Mouse (Mus musculus): ENCODE results near the gene C2cd5. TPM values are rescaled to one million over a fixed set of nuclear protein-coding genes. Genes with fewer than 3 reads are reported as not detected.
"Not testable (repeated sequence)": the region's sequence is repeated elsewhere in the genome, so short reads cannot be mapped to it uniquely, and the experiment has no call there.

The C2cd5 gene
- total and polyA plus RNA-seq, 2 experiments from 2014 or later: 22.9 to 41.4 TPM

- no peaks in the 10 kb centered on the region for H3K4me1 ChIP-seq (ENCODE audit: insufficient read depth, low read length)
- H3K9ac ChIP-seq (replicated peaks; ENCODE audit: low read length, poor library complexity, severe bottlenecking): no peak overlapping the region
- H3K4me3 ChIP-seq (ENCODE audit: low read depth, low read length): no peak overlapping the region
- no peak overlapping the region for H3K27ac ChIP-seq (ENCODE audit: low read depth, low read length)
- peak; percentile 54 for DNase-seq (ENCODE audit: low spot score)
- H3K9me3 ChIP-seq (ENCODE audit: low read length): no peaks in the 10 kb centered on the region
- H3K4me2 ChIP-seq (ENCODE audit: low read depth, low read length, poor library complexity, severe bottlenecking): no peak overlapping the region
- no peaks in the 10 kb centered on the region for H3K27me3 ChIP-seq (ENCODE audit: insufficient read depth, low read length)
- ATAC-seq (ENCODE audit: low FRiP score): 0 out of 2 replicates have a peak, but pooled peaks have one; percentile 29
- peaks cover 18% of the 10 kb centered on the region for H3K36me3 ChIP-seq (ENCODE audit: insufficient read depth, low read length)
- TF ChIP-seq CTCF (IDR thresholded peaks at IDR 0.05): peak; percentile 69
- 77% methylated on average over 5 of the region's 5 CpGs for WGBS
Observed at GRCm38 (mm10) chr6:143020647-143021046, 79.3 kb downstream of the C2cd5 start.

- Histone ChIP-seq H3K27ac (ENCODE audit: low read depth, low read length) (no peak overlapping the region), H3K36me3 (ENCODE audit: insufficient read depth, low read length) (peaks cover 18% of the 10 kb centered on the region), H3K27me3 (ENCODE audit: insufficient read depth, low read length) (no peaks in the 10 kb centered on the region), H3K4me3 (ENCODE audit: low read depth, low read length) (no peak overlapping the region), H3K4me1 (ENCODE audit: insufficient read depth, low read length) (no peaks in the 10 kb centered on the region), H3K9ac (replicated peaks; ENCODE audit: low read length, poor library complexity, severe bottlenecking) (no peak overlapping the region), H3K9me3 (ENCODE audit: low read length) (no peaks in the 10 kb centered on the region), H3K4me2 (ENCODE audit: low read depth, low read length, poor library complexity, severe bottlenecking) (no peak overlapping the region)
- 92% methylated on average over 4 of the region's 4 CpGs for WGBS
- no peak for ATAC-seq (ENCODE audit: low FRiP score)
- no peak for TF ChIP-seq CTCF (IDR thresholded peaks at IDR 0.05)
- no peak for DNase-seq (ENCODE audit: low spot score)
Observed at GRCm38 (mm10) chr6:143020146-143020545, 79.8 kb downstream of the C2cd5 start.

- no peaks in the 10 kb centered on the region for H3K9me3 ChIP-seq (ENCODE audit: low read length)
- WGBS: 91% methylated on average over 15 of the region's 15 CpGs
- no peak overlapping the region for H3K4me3 ChIP-seq (ENCODE audit: low read depth, low read length)
- ATAC-seq (ENCODE audit: low FRiP score): no peak
- no peak overlapping the region for H3K9ac ChIP-seq (replicated peaks; ENCODE audit: low read length, poor library complexity, severe bottlenecking)
- H3K27me3 ChIP-seq (ENCODE audit: insufficient read depth, low read length): no peaks in the 10 kb centered on the region
- DNase-seq (ENCODE audit: low spot score): no peak
- no peak overlapping the region for H3K27ac ChIP-seq (ENCODE audit: low read depth, low read length)
- H3K4me1 ChIP-seq (ENCODE audit: insufficient read depth, low read length): no peaks in the 10 kb centered on the region
- H3K36me3 ChIP-seq (ENCODE audit: insufficient read depth, low read length): peaks cover 47% of the 10 kb centered on the region
- no peak for TF ChIP-seq CTCF (IDR thresholded peaks at IDR 0.05)
- H3K4me2 ChIP-seq (ENCODE audit: low read depth, low read length, poor library complexity, severe bottlenecking): no peak overlapping the region
Observed at GRCm38 (mm10) chr6:143012513-143013215, 87.3 kb downstream of the C2cd5 start.

DNA sequence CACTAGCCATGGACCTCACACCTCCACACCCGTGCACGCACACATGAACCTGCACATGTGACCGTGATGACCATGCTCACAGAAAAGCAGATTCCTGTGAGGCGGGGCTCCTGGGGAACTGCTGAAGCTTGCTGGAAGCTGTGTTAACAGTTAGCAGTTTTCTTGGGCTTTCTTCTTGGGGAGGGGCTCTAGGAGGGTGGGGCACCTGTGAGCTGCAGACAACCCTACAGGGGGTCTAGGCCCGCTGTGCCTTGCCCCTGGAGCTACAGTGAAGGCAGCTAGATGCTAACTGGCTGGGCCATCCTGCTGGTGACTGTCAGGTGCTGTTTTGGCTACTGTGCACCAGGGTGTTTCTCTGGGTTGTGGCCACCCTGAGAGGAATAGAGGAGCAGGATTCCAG lies 91.1 kb downstream of the C2cd5 start:
- WGBS: 84% methylated on average over 5 of the region's 5 CpGs
- no peak for ATAC-seq (ENCODE audit: low FRiP score)
- H3K27ac ChIP-seq (ENCODE audit: low read depth, low read length): no peak overlapping the region

GRCm38 (mm10) chr6:143005209-143005608 lies 94.7 kb downstream of the C2cd5 start:
- ATAC-seq (ENCODE audit: low FRiP score); H3K9me3 ChIP-seq (ENCODE audit: low read length); H3K4me3 ChIP-seq (ENCODE audit: low read depth, low read length); H3K4me1 ChIP-seq (ENCODE audit: insufficient read depth, low read length); H3K9ac ChIP-seq (replicated peaks; ENCODE audit: low read length, poor library complexity, severe bottlenecking); H3K27me3 ChIP-seq (ENCODE audit: insufficient read depth, low read length); H3K27ac ChIP-seq (ENCODE audit: low read depth, low read length); H3K4me2 ChIP-seq (ENCODE audit: low read depth, low read length, poor library complexity, severe bottlenecking); DNase-seq (ENCODE audit: low spot score); H3K36me3 ChIP-seq (ENCODE audit: insufficient read depth, low read length): not testable (repeated sequence)
- 87% methylated on average over 9 of the region's 9 CpGs for WGBS

More for the DNA sequence above, 91.1 kb downstream of the C2cd5 start:
- no peak overlapping the region for H3K4me3 ChIP-seq (ENCODE audit: low read depth, low read length)
- no peaks in the 10 kb centered on the region for H3K9me3 ChIP-seq (ENCODE audit: low read length)
- no peaks in the 10 kb centered on the region for H3K4me1 ChIP-seq (ENCODE audit: insufficient read depth, low read length)
- no peak for TF ChIP-seq CTCF (IDR thresholded peaks at IDR 0.05)
- no peak overlapping the region for H3K4me2 ChIP-seq (ENCODE audit: low read depth, low read length, poor library complexity, severe bottlenecking)
- no peak overlapping the region for H3K9ac ChIP-seq (replicated peaks; ENCODE audit: low read length, poor library complexity, severe bottlenecking)
- no peaks in the 10 kb centered on the region for H3K27me3 ChIP-seq (ENCODE audit: insufficient read depth, low read length)
- DNase-seq (ENCODE audit: low spot score): no peak
- H3K36me3 ChIP-seq (ENCODE audit: insufficient read depth, low read length): peaks cover 35% of the 10 kb centered on the region

DNA sequence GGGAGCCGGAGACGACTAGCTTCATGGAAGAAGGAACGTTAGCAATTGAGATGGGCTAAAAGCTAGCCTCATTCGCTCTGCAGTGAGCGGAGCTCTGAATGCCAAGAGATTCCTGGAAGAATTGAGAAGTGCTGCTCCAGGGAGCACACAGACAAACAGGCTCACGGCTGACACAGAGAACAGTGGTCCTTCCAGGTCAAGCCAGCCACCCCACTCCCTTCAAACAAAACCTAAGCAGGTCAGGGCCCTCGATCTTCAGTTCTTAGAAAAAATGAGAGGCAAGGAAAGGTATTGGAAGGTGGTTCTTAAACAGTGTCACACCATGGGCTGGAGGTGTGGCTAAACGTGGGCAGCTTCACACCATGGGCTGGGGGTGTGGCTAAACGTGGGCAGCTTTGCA lies 95.1 kb downstream of the C2cd5 start:
- Histone ChIP-seq H3K9me3 (ENCODE audit: low read length) (no peaks in the 10 kb centered on the region), H3K4me2 (ENCODE audit: low read depth, low read length, poor library complexity, severe bottlenecking) (no peak overlapping the region), H3K9ac (replicated peaks; ENCODE audit: low read length, poor library complexity, severe bottlenecking) (no peak overlapping the region), H3K4me3 (ENCODE audit: low read depth, low read length) (no peak overlapping the region), H3K4me1 (ENCODE audit: insufficient read depth, low read length) (no peaks in the 10 kb centered on the region), H3K27ac (ENCODE audit: low read depth, low read length) (no peak overlapping the region), H3K36me3 (ENCODE audit: insufficient read depth, low read length) (0 out of 2 replicates have a peak, but pooled peaks cover 3% of the 10 kb centered on the region), H3K27me3 (ENCODE audit: insufficient read depth, low read length) (no peaks in the 10 kb centered on the region)
- no peak for TF ChIP-seq CTCF (IDR thresholded peaks at IDR 0.05)
- 80% methylated on average over 9 of the region's 9 CpGs for WGBS
- no peak for ATAC-seq (ENCODE audit: low FRiP score)
- DNase-seq (ENCODE audit: low spot score): no peak

Measured in midbrain, postnatal 0 days (tissue).